Mouse (Mus musculus): ENCODE data around the gene Alg3.

DNA sequence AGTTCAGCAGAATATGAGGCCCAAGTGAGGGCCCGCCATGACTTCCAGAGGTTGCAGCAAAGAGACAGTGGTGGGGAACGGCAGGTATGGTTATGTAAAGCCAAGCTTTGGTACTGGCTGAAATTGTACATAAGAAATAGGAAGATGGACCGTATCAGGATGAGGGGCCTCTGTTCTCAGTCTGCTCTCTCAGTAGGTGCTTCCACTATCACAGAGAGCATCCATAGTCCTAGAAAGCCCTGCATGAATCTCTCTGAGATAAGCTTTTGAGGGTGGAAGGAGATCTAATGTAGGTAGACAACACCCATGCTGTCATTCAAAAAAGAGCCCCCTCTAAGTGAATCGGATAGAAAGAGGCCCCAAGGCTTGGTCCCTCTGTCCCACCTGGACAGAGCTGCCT, 15.8 kb downstream of the Alg3 start:
- TF ChIP-seq CTCF (IDR thresholded peaks at IDR 0.05; ENCODE audit: extremely low read depth, insufficient read depth, insufficient read length, insufficient replicate concordance) (no peak), POLR2A (IDR thresholded peaks at IDR 0.05; ENCODE audit: low read depth, low read length) (no peak)

Measured in spleen, adult 2 months (tissue).